Comparison of ENCODE assay signal across 17 mouse cellular contexts in genomic region chr4:128691195-128691594, GRCm38 (mm10). TPM values are rescaled to one million over a fixed set of nuclear protein-coding genes. Genes with fewer than 3 reads are reported as not detected.
A peak's percentile ranks its signal among the peaks of the same experiment; 100 is the strongest.
DNase-seq lines count a peak whose midpoint lies in the region; ATAC-seq and TF ChIP-seq lines count a peak whose summit lies in the region.
"Had no signal": no experiment of that assay in that cellular context is flagged by ENCODE, and none has a peak within 500 bp of the region (broad histone marks: within the 10 kb centered on the region; RNA-seq: fewer than 3 reads in every experiment).

No protein-coding gene starts in this region.

- no peak for ATAC-seq in forebrain, postnatal 0 days
- ATAC-seq in forebrain, embryonic 16.5 days, result no peak
- ATAC-seq in lung, embryonic 15.5 days (ENCODE audit: borderline replicate concordance, extremely low read depth, low FRiP score, low TSS enrichment), result no peak
- ATAC-seq in intestine, embryonic 15.5 days, result no peak
- ATAC-seq: midbrain, embryonic 15.5 days had no signal

- H3K9ac ChIP-seq in forebrain, postnatal 0 days, result no peak overlapping the region
- H3K9ac ChIP-seq in forebrain, embryonic 16.5 days (replicated peaks; ENCODE audit: low read depth, low read length), result no peak overlapping the region
- H3K9ac ChIP-seq in lung, embryonic 15.5 days, result no peak overlapping the region
- H3K9ac ChIP-seq in intestine, embryonic 15.5 days, result no peak overlapping the region
- H3K9ac ChIP-seq: hindbrain, embryonic 14.5 days; liver, embryonic 13.5 days had no signal

- no peak for DNase-seq in forebrain, postnatal 0 days
- DNase-seq in lung, postnatal 4 days, result no peak
- DNase-seq in naive thymus-derived CD4-positive, alpha-beta T cell, adult 2 months (ENCODE audit: low read depth), result peak; percentile 14
- DNase-seq in embryo, embryonic 10.5 days (ENCODE audit: low spot score), result no peak
- no peak for DNase-seq in gastrocnemius, postnatal 25 days
- DNase-seq: adrenal gland, postnatal 10 days; cerebellum, adult 9-11 months; gastrocnemius, postnatal 36 days; kidney, postnatal 10 days; liver, embryonic 13.5 days; lung, postnatal 36 days; right cerebral cortex, adult 18-20 months had no signal

- H3K36me3 ChIP-seq in forebrain, postnatal 0 days (ENCODE audit: insufficient read depth), result no peaks in the 10 kb centered on the region
- H3K36me3 ChIP-seq in forebrain, embryonic 16.5 days (ENCODE audit: control insufficient read depth, insufficient read depth), result no peaks in the 10 kb centered on the region
- no peaks in the 10 kb centered on the region for H3K36me3 ChIP-seq in lung, embryonic 15.5 days
- no peaks in the 10 kb centered on the region for H3K36me3 ChIP-seq in intestine, embryonic 15.5 days
- H3K36me3 ChIP-seq: liver, embryonic 13.5 days; midbrain, embryonic 15.5 days had no signal

- no peak overlapping the region for H3K27ac ChIP-seq in forebrain, postnatal 0 days (ENCODE audit: low read depth, low read length)
- H3K27ac ChIP-seq in forebrain, embryonic 16.5 days (ENCODE audit: low read length), result no peak overlapping the region
- H3K27ac ChIP-seq in lung, embryonic 15.5 days, result peak overlapping the region; percentile 1; the same call in 1 of the 2 replicates
- H3K27ac ChIP-seq in intestine, embryonic 15.5 days, result peak overlapping the region; percentile 51; the same call in 1 of the 2 replicates
- H3K27ac ChIP-seq: liver, embryonic 13.5 days; midbrain, embryonic 15.5 days had no signal

- no peak for TF ChIP-seq CTCF in forebrain, postnatal 0 days (IDR thresholded peaks at IDR 0.05; ENCODE audit: low read depth)

- H3K4me2 ChIP-seq in forebrain, postnatal 0 days (ENCODE audit: low read depth), result peak overlapping the region; percentile 53; the same call in 1 of the 2 replicates
- no peak overlapping the region for H3K4me2 ChIP-seq in forebrain, embryonic 16.5 days (ENCODE audit: low read length)
- no peak overlapping the region for H3K4me2 ChIP-seq in lung, embryonic 15.5 days
- no peak overlapping the region for H3K4me2 ChIP-seq in intestine, embryonic 15.5 days (replicated peaks)
- H3K4me2 ChIP-seq: hindbrain, embryonic 14.5 days; liver, embryonic 13.5 days had no signal

- no peak overlapping the region for H3K4me3 ChIP-seq in forebrain, postnatal 0 days (ENCODE audit: low read depth, low read length)
- no peak overlapping the region for H3K4me3 ChIP-seq in forebrain, embryonic 16.5 days (replicated peaks; ENCODE audit: low read length)
- H3K4me3 ChIP-seq in lung, embryonic 15.5 days, result no peak overlapping the region
- no peak overlapping the region for H3K4me3 ChIP-seq in intestine, embryonic 15.5 days (replicated peaks)
- H3K4me3 ChIP-seq: liver, embryonic 13.5 days; midbrain, embryonic 15.5 days had no signal

- no peaks in the 10 kb centered on the region for H3K27me3 ChIP-seq in forebrain, postnatal 0 days (ENCODE audit: insufficient read depth, low read length)
- no peaks in the 10 kb centered on the region for H3K27me3 ChIP-seq in forebrain, embryonic 16.5 days (replicated peaks; ENCODE audit: control insufficient read depth, insufficient read depth, low read length)
- no peaks in the 10 kb centered on the region for H3K27me3 ChIP-seq in lung, embryonic 15.5 days
- no peaks in the 10 kb centered on the region for H3K27me3 ChIP-seq in intestine, embryonic 15.5 days (replicated peaks)
- H3K27me3 ChIP-seq: liver, embryonic 13.5 days; midbrain, embryonic 15.5 days had no signal

- WGBS in forebrain, postnatal 0 days, result 89% methylated on average over 4 of the region's 4 CpGs
- 88% methylated on average over 4 of the region's 4 CpGs for WGBS in forebrain, embryonic 16.5 days
- 66% methylated on average over 4 of the region's 4 CpGs for WGBS in lung, embryonic 15.5 days
- WGBS in intestine, embryonic 15.5 days, result 57% methylated on average over 4 of the region's 4 CpGs

- no peaks in the 10 kb centered on the region for H3K9me3 ChIP-seq in forebrain, postnatal 0 days (ENCODE audit: low read length)
- no peaks in the 10 kb centered on the region for H3K9me3 ChIP-seq in forebrain, embryonic 16.5 days (ENCODE audit: control insufficient read depth, low read length)
- H3K9me3 ChIP-seq in lung, embryonic 15.5 days, result no peaks in the 10 kb centered on the region
- no peaks in the 10 kb centered on the region for H3K9me3 ChIP-seq in intestine, embryonic 15.5 days
- H3K9me3 ChIP-seq: liver, embryonic 13.5 days; midbrain, embryonic 15.5 days had no signal

- H3K4me1 ChIP-seq in forebrain, postnatal 0 days (ENCODE audit: insufficient read depth), result peaks cover 22% of the 10 kb centered on the region
- H3K4me1 ChIP-seq in forebrain, embryonic 16.5 days (replicated peaks; ENCODE audit: control insufficient read depth, insufficient read depth, low read length), result peaks cover 63% of the 10 kb centered on the region
- H3K4me1 ChIP-seq in lung, embryonic 15.5 days, result peaks cover 79% of the 10 kb centered on the region
- peaks cover 47% of the 10 kb centered on the region for H3K4me1 ChIP-seq in intestine, embryonic 15.5 days (replicated peaks)

RNA-seq across cellular contexts. Expression of gene Phc2, which starts 36.7 kb away (rescaled TPM):
- 78.3 and 93.2 TPM in 2 replicates for total RNA-seq in forebrain, postnatal 0 days (2014; rRNA removed)
- 52.4 and 56.3 TPM in 2 replicates for polyA plus RNA-seq in forebrain, postnatal 0 days (2015; fragmentation: Nextera tagmentation; extraction: Ambion mirVana)
- 33.2 and 34.9 TPM in 2 replicates for polyA plus RNA-seq in forebrain, embryonic 16.5 days (2015; fragmentation: Nextera tagmentation; extraction: Ambion mirVana)
- 75.8 and 83.5 TPM in 2 replicates for polyA plus RNA-seq in lung, embryonic 15.5 days (2015; fragmentation: Nextera tagmentation; extraction: Ambion mirVana)
- polyA plus RNA-seq in intestine, embryonic 15.5 days (2015; fragmentation: Nextera tagmentation; extraction: Ambion mirVana), result 39.2 and 42.3 TPM in 2 replicates
- 10 to 100 TPM; 18.4 to 23.1 TPM for total RNA-seq in gastrocnemius, postnatal 25 days (2021)

Comparison
In these comparisons a context has a peak if more than half of its experiments do, and no peak if none do; other contexts are left out.
1. H3K27ac ChIP-seq: peak in lung, embryonic 15.5 days (single experiment) and intestine, embryonic 15.5 days (single experiment); none in forebrain, postnatal 0 days (single experiment) and forebrain, embryonic 16.5 days (single experiment).